In genomic region chr14:67599734-67600133, GRCm38 (mm10) we compare ENCODE assay signal across 8 mouse cellular contexts.
A peak's percentile ranks its signal among the peaks of the same experiment; 100 is the strongest.
DNase-seq lines count a peak whose midpoint lies in the region; ATAC-seq and TF ChIP-seq lines count a peak whose summit lies in the region.

No protein-coding gene starts in this region.

- POLR2A ChIA-PET in Patski (lab: Charles Lee) = no interaction called here

- H3K4me1 ChIP-seq in lung, adult 2 months (ENCODE audit: control insufficient read depth, insufficient read depth, low read length) = no peaks in the 10 kb centered on the region

- no peak for ATAC-seq in Patski
- no peak for ATAC-seq in inflammation-experienced regulatory T-cells, adult 6 months

- peaks cover 35% of the 10 kb centered on the region for H3K27me3 ChIP-seq in Patski

- peak; percentile 49 for DNase-seq in embryo, embryonic 10 days (ENCODE audit: low spot score)
- DNase-seq in embryo, embryonic 10.5 days (ENCODE audit: low spot score) = no peak
- DNase-seq in layer of hippocampus, postnatal 14 days (ENCODE audit: low spot score in 2 of 2) = peak; percentile 14 to 24
- no peak for DNase-seq in layer of hippocampus, adult 11-12 months (ENCODE audit: low spot score)
- no peak for DNase-seq in Patski (ENCODE audit: low read depth, low spot score)
- DNase-seq in lung, adult 2 months = peak; percentile 26
- DNase-seq in thymus, postnatal 4 days = no peak

- H3K4me3 ChIP-seq in lung, adult 2 months (replicated peaks; ENCODE audit: extremely low read depth, low read depth, low read length) = no peak overlapping the region

- CTCF ChIA-PET in Patski (lab: Charles Lee) = no interaction called here

- in situ Hi-C loops in Patski (cut with MboI; ENCODE audit: low pct_unique_long_range_greater_than_20kb) = no loop called here

- WGBS in lung, adult 2 months = 26% methylated on average over 4 of the region's 4 CpGs

- TF ChIP-seq CTCF in Patski (IDR thresholded peaks at IDR 0.05) = peak; percentile 59
- peak; percentile 73 for TF ChIP-seq CTCF in lung, adult 2 months (IDR thresholded peaks at IDR 0.05; ENCODE audit: insufficient read depth, low read length)

- TF ChIP-seq POLR2A in lung, adult 2 months (IDR thresholded peaks at IDR 0.05; ENCODE audit: borderline replicate concordance, extremely low read depth, low read depth, low read length) = no peak

Comparison
In these comparisons a context has a peak if more than half of its experiments do, and no peak if none do; other contexts are left out.
1. DNase-seq: peak in embryo, embryonic 10 days (single experiment), layer of hippocampus, postnatal 14 days (2 of 2) and lung, adult 2 months (single experiment); none in embryo, embryonic 10.5 days (single experiment), layer of hippocampus, adult 11-12 months (single experiment), Patski (single experiment) and thymus, postnatal 4 days (single experiment).